Mouse (Mus musculus): ENCODE measurements around the gene Pkp3.

Pkp3 gene

DNA sequence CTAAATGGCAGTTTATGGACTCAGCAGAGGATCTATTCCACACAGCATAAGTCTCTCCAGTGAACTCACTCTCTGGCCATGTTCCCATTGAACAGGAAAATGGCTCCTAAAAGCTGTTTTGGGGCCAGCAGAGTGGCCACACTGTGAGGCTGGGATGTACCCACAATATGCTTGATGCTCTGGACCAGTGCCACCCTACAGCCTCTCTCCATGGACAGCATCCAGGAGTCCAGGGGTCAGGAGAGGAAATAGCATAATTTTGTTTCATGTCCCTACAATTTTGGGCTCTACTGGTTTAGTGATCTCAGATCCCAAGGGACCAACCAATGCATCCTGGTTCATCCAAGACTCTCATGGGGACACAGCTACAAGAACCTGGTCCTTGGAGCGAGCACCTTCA lies 20.5 kb upstream of the Pkp3 start:
- peak; percentile 15 for DNase-seq (ENCODE audit: low spot score)

DNA sequence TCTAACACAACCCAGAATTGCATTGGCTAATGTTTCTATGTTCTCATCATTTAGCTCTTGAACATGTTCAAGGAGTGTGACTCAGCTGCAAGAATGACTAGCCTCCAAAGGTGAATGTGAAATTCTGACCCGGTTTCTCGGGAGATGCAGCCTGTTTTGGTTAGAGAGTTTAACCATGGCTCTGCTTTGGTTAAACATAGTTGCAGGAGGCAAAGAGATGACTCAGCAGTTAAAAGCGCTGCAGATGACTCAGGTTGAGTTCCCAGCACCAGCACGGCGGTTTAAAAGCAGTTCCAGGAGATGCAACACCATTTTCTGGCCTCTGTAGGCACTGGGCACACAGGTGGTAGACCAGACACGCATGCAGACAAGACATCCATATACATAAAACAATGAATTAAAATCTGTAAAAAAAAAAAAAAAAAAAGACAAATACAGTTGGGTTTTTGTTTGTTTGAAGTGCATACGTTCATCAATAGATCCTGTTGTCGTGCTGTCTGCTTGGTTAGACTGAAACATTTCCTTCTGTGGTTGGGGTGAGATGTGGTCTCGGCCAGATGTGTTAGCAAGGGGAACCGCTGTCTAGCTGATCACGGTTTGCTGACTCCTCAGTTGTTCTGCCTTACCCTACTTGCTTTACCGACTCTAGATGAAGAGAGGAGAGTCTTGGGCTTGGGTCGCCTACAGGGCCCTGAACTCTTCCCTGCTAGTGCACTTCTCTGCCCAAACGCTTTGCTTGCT lies 19.2 kb upstream of the Pkp3 start:
- no peak for DNase-seq (ENCODE audit: low spot score)

DNA sequence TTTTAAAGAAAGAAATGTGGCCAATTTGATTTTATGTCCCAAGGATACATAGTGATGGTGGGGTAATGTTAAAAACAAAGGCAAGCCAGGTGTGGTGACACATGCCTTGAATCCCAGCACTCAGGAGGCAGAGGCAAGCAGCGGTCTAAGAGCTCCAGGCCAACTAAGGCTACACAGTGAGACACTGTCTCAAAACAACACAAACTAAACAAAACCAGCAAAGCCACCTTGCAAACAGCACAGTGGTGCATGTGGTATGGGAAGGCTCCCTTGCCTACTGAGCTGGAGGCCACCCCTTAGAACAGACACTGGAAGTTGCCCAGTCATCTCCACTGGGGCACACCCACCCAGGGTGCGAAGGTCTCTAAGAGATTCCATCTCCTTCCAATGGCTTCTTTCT lies 18.1 kb upstream of the Pkp3 start:
- DNase-seq (ENCODE audit: low spot score): no peak

DNA sequence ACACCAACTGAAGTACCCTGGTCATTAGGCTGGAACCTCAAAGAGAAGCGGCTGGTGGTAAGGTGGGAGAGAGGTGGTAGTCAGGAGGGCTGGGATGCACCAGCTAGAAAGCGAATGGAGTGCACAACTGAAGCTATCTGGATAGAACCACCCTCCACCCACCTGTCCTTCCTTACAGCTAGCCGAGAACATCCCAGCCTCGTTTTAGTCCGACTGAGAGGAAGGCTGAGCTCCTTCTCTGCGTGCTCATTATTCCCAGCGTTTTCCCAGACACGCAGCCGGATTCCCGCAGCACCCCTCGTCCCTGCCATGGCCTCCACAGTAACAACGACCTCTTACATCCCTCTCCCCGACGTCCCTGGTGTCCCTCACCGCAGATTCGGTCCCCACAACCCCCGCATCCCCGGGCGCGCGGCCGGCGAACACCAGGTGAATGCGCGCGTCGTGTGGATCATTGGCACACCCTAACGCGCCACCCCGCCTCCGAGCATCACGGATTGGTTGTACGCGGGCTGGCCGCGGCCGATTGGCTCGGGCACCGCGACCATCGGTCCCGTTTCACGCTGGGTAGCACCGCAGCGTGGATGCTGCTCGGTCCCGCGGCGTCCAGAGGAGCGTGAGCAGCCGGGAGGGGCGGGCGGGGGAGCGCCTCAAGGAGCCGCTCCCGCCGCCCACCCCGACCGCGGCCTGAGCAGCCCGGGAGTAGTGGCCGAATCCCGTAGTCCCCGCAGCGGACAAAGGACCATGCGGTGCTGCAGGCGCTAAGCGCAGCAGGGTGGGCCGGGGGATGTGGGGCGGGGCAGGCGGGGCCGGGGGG lies 17.4 kb upstream of the Pkp3 start, which contains the start of gene B4galnt4:
Gene B4galnt4, plus strand, starts transcription at position 679 of the 817 bp plus-strand sequence.
- DNase-seq (ENCODE audit: low spot score): no peak

DNA sequence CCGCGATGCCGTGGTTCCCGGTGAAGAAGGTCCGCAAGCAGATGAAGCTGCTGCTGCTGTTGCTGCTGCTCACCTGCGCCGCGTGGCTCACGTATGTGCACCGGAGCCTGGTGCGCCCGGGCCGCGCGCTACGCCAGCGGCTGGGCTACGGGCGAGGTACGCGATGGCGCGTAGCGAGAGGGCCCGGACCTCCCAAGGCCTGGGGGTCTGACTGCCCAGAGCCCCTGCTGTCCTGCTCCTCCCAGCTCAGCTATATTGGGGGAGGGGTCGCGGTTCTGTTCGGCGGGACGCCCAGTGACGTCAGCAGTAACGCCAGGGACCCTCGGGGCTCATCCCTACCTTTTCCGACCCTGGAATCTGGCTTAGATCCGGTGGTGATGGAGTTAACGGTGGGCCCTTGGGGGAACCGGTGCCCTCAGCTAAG lies 16.7 kb upstream of the Pkp3 start:
- no peak for DNase-seq (ENCODE audit: low spot score)

DNA sequence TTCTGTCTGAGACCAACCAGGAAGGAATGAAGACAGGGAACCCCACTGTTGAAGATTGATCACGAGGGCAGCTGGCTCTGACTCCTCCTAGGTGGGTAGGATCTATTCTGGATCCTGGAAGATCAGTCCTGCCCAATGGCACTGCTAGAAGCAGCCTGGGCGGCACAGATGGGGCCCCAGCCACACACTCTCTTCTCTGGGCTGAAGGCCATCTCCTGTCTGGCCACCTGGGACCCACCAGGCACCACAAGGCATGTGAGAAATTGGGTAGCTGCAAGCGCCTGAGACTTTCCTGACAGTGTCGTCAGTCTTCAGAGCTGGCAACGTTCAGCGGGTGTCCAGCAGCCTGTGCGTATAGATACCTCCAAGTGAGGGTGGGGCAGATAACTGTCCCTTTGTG lies 15.5 kb upstream of the Pkp3 start:
- no peak for DNase-seq (ENCODE audit: low spot score)

DNA sequence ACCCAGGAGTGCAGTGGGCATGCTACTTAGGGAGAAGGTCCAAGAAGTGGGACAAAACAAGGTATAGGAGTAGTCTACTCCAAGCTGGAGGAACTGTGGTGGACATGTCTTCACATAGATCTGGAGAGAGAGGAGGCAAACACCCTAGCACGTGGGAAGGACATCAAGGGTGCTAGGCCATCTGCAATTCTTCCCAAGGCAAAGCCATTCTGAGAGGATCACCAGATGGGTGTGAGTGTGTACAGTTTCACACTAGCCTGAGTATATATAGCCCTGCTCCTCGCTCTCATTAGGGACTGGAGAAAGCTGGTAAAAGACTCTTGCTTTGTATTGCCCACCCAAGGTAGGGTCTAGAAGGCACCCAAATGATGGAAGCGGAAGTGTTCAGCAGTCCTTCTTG lies 14.7 kb upstream of the Pkp3 start:
- no peak for DNase-seq (ENCODE audit: low spot score)

DNA sequence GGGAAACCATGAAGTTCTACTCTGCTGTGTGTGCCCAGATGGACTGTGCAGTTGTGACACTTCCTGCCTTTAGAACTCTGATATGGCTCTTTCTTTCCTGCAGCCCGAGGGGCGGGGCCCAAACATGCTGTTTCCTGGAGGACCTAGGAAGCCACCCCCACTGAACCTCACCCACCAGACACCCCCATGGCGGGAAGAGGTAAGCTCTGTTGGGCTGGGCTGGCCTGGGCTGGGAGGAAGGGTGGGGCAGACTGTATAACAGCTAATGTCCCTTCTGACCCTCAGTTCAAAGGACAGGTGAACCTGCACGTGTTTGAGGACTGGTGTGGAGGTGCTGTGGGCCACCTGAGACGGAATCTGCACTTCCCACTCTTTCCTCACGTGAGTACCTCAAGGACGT lies 13.8 kb upstream of the Pkp3 start:
- DNase-seq (ENCODE audit: low spot score): no peak

DNA sequence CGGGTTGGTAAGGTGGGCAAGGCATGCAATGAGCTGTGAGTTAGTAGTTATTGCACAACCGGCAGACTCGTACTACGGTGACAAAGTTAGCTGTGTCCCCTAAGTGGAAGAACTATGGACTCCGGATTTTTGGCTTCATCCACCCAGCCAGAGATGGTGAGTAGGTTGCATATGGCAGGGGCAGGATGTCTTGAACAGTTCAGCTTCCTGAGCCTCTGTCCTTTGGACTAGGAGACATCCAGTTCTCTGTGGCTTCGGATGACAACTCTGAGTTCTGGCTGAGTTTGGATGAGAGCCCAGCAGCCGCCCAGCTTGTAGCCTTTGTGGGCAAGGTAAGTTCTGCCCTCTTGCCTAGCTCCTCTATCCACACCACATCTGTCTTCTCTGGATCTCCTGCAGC lies 13.4 kb upstream of the Pkp3 start:
- DNase-seq (ENCODE audit: low spot score): no peak

DNA sequence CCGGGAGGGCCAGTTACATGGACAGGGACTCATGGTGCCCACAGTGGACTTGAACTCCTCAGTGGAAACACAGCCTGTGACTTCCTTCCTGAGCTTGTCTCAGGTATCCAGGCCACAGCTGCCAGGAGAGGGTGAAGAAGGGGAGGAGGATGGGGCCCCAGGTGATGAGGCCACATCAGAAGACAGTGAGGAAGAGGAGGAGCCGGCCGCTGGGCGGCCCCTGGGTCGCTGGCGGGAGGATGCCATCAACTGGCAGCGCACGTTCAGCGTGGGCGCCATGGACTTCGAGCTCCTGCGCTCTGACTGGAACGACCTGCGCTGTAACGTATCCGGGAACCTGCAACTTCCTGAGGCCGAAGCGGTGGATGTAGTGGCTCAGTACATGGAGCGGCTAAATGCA lies 9.7 kb upstream of the Pkp3 start:
- no peak for DNase-seq (ENCODE audit: low spot score)

DNA sequence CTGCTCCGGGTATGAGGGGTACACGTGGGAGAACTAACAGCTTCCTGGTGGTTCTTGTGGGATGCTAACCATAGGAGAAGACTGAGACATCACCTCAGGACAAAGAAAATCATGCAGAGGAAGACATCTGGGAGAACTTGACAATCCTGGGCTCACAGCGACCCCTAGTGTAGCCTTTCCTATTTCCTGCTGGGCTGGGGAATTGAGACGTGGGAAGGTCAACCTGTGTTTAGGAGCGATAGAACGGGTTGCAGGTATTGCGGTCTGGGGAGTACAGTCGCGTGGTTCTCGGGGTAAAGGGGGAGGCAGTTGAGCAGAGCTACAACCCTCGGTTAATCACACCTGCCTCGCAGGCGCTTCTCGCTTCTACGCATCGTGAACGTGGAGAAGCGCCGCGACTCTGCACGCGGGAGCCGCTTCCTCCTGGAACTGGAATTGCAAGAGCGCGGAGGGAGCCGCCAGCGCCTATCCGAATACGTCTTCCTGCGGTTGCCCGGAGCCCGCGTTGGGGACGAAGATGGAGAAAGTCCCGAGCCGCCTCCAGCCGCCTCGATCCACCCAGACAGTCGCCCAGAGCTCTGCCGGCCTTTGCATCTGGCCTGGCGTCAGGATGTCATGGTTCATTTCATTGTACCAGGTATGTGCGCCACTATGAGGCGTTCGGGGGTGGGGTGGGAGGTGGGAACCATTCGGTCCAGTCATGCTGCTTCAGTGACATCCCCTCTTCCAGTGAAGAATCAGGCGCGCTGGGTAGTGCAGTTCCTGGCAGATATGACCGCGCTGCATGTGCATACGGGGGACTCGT lies 7.8 kb upstream of the Pkp3 start:
- peak; percentile 71 for DNase-seq (ENCODE audit: low spot score)

DNA sequence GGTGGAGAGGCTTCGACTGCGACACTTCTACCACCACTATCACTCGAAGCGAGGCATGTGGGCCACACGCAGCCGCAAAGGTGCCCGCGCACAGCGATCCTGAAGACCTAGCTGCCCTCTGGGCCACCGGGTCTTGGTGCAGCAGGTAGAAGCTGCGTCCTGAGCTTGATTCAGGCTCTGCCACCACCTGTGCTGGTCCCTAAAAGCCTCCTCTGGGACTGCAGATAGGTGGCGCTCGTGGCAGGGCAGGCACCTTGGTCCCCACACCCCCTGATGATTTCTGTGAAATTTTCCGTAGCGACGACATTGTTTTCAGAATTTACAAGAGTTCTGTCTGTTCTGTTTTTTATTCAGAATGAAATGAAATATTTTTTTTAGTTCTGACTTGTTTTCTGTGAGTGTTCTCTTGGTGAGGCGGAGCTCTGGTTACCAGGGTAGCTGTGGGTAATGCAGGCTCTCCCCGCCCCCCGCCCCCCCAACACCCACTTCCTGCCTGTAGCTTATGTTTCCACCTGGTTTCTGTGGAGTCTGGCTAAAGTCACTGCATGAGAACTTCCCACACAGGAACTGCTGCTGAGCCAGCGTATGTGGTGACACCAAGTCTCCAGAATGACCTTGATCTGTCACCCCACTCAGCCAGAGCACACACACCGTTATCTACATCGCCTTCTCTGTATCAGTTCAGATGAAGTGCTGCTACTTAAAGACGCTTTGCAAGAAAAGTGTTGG lies 5.8 kb upstream of the Pkp3 start:
- no peak for DNase-seq (ENCODE audit: low spot score)

DNA sequence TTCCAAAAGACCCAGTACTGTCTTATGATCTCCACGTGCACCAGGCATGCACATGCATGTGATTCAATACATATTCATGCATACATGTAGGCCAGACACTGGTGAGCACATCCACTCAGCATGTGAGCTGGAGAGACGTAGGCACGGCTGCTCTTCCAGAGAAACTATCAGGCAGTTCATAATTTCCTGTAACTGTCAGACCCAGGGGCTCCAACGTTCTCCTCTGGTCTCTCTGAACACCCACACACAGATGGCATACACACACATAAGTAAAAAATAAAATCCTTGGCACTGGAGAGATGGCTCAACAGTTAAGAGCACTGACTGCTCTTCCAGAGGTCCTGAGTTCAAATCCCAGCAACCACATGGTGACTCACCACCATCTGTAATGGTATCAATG lies 4.2 kb upstream of the Pkp3 start:
- no peak for DNase-seq (ENCODE audit: low spot score)

DNA sequence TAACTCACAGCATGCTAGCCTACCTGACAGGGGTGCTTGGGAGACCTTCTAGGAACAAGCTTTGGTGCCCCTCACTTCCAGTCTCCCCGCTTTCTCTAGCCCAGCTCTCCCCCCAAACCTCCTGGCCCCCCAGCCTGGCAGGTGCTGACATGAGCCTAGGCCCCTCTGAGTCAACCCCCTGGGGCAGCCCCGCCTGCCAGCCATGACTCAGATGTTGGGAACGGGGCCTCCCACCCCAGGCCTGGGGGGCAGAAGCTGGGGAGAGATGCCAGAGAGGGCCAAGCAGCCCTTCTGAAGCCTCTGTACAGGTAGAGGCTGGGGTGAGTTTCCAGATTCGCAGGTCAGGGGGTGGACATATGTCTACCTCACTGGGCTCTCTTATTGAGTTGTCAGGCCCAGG lies 858 bp downstream of the Pkp3 start:
- DNase-seq (ENCODE audit: low spot score): no peak

DNA sequence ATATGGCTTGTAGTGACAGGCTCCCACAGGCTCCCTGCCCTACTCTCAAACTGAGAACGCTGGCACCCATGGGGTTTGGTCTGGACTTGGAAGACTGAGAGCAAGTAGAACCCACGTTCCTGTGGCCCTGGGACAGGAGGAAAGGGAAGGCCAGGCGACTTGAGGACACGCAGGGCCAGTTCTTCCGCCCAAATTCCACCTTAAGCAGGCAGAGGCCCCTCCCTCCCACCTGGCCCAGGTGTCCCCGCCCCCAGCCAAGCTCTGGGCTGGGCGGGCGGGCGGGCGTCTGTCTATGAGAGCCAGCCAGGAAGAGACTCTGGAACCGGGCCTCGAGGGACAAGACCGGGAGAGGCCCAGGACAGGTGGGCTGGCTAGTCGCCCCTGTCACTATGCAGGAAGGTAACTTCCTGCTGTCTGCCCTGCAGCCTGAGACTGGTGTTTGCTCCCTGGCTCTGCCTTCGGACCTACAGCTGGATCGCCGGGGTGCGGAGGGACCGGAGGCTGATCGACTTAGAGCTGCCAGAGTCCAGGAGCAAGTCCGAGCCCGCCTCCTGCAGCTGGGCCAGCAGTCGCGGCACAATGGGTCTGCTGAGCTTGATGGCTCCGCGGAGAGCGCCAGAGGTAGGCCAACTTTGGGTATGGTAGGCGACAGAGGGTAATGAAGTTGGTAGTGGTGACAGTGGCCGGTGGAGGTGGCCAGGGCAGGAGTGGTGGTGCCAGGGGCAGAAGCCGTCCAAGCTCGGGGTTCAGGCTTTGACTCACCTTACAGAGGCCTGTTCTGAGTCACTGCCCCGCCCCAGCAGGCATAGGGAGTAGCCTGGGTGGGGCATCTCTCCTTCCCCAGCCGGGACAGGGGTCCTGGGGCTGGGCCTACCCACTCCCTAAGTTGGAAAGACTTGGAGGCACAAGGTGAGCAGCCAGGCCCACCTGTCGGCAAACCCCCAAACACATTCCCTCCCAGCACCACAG lies 1.7 kb downstream of the Pkp3 start:
- no peak for DNase-seq (ENCODE audit: low spot score)

DNA sequence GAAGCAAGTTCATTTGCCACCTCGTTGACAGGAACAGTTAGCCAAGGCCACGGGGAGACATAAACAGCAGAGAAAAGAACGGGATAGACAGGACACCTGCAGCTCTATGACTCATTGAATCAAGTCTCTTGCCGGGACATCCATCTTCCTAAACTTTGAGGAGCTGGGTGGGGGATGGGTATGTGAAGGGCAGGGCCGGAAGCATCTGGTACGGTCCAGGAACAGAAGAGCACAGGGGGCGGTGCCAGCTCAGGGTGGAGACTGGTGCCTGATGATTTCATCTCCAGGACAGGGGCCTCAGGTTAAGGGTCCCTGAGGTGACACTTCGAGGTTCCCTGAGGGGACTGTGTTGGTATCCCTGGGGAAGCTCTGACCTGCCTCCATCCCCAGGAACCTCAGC lies 9.9 kb downstream of the Pkp3 start:
- DNase-seq (ENCODE audit: low spot score): no peak

DNA sequence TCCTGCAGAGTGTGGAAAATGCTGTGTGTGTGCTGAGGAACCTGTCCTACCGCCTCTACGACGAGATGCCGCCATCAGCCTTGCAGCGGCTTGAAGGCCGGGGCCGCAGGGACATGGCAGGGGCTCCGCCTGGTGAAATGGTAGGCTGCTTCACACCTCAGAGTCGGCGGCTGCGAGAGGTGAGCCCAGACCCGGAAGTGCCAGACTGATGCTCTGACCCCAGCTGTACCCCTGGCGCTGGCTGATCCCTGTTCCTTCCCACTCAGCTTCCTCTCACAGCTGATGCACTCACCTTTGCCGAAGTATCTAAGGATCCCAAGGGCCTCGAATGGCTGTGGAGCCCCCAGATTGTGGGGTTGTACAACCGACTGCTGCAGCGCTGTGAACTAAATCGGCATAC lies 10.5 kb downstream of the Pkp3 start:
- DNase-seq (ENCODE audit: low spot score): no peak

DNA sequence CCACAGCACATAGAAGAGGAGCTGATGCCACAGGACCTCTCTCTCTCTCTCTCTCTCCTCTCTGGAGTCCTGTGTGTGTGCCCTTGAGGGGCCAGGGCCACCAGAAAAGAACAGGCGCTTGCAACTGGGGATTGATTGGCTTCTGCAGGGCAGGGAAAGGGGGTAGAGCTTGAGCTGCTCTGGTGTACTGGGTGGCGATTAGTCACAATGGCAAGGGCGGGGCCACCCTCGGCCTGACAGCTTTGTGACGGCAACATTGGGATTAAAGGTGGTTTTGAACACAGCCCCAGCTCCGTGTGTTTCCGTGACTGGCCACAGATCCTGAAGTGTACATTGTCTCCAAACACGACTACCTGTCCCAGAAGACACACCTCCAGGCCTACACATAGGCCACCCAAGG lies 12.2 kb downstream of the Pkp3 start:
- DNase-seq (ENCODE audit: low spot score): no peak

DNA sequence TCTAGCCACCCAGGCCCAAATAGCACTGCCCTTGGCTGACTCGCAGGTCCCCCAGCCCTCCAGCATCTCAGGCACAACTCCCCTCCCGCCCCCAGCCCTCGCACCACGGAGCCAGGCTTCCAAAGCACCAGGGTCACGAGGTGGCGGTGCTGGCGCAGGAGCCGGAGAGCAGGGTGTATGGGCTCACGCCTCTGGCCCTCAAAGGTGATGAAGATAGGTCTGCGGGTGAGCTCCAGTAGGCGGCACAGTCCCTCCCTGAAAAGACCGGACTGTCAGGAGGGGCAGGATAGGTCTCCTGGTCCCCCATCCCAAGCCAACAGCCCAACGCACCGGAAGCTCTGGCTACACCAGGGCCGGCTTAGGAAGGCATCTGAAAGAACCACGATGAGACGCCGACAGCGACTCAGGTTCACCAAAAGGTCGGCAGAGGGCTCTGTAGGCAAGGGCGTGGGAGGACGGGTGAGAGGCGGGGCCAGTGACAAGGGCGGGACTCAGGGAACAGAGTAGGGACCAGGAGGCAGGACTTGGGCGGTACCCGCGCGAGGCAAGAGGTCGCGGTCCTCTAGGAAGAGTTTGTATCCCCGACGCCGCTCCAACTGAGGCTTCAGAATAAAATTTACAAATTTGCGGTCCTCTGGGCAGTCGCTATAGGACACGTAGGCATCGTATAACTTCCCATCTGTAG lies 14.2 kb downstream of the Pkp3 start:
- no peak for DNase-seq (ENCODE audit: low spot score)

DNA sequence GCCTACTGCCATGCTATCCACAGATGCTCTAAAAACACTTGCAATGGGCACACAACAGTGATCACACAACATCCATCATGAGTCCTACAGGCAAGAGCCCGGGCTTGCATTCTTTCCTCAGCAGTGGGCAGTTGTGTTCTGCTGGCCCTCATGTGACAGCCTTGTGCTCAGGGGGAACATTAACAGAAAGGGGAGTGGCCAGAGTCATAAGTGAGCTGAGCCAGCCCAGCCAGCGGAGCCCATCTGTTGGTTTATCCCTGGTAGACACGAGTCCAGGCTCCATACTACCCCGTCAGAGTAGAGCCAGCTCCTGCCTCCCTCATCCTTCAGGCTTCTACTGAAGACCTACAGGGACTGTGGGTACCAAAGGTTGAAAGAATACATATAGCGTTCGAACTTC lies 15.9 kb downstream of the Pkp3 start:
- no peak for DNase-seq (ENCODE audit: low spot score)
